Mouse (Mus musculus): ENCODE data around the gene Gm21887. TPM values are rescaled to one million over a fixed set of nuclear protein-coding genes. Genes with fewer than 3 reads are reported as not detected.
"Not testable (repeated sequence)": the region's sequence is repeated elsewhere in the genome, so short reads cannot be mapped to it uniquely, and the experiment has no call there.

The Gm21887 gene
- 10 to 100 TPM; 17.8 to 49.6 (median 29.3) TPM for total RNA-seq (2022)

DNA sequence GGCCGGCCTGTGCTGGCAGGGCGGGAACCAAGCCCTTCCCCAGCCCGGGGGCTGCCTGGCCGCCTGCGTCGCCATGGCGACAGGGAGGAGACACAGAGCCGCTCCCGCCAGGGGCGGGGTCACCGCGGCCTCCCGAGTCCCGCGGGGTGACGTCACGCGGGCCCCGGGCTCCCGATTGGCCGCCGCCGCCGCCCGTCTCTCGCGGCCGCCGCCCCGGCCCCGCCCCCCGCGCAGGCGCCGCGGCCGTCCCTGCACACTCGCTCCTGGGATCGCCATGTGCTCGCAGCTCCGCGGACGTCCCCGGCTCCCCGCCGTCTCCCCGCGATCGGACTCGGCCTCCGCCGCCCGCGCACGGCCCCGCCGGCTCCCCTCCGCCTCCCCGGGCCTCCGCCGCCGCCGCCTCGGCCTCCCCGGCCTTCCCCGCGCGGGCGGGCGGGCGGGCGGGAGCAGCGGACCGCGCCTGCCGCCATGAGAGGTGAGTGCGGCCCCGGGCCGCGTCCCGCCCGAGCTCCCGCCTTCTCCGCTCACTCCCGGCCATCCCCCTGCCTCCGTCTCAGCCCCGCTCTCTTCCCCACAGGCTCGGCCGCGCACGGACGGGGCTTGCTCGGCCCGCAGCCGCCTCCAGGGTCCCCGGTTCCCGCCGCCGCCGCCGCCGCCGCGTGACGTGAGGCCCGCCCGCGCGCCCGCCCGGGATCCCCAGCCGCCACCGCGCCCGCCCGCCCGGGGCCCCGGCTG is at the start of gene Gm21887:
Gene Gm21887, plus strand, starts transcription at position 644 of the 735 bp plus-strand sequence.
- DNase-seq (ENCODE audit: low spot score): peak; percentile 88

DNA sequence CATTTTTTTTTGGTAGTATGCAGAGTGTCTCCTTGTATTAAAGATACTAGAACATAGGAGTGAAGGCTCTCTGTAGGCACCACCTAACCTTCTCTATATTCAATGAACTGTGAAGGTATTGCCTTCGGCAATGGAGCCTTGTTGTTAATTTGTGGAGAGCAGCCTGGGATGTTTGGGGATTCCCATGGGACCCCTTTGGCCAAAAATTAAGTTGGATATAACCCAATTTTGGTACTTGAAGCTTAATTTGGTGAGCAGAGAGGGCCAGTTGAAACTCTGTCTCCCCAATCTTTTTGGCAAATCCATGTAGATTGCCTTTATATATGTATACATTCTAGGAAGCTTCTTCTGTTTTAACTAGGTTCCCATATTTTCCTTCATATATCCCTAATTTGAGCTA is 40.1 kb upstream of the Gm21887 start:
- DNase-seq (ENCODE audit: low spot score): no peak

DNA sequence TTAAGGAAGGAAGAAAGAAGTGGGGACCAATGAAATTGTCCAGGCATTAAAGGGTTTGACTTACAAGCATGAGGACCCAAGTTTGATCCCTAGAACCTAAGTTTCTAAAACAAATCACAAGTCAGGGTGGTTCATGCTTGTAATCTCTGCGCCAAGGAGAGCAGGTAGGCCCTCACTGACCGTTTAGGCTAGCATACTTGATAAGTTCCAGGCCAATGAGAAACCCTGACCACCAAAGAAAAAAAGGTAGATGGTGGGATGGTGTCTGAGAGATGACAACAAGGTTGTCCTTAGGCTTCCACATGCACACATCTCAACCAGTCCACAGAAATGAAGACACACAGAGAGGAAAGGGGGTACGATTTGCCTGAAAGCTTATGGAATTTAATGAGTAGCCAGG is 39.7 kb upstream of the Gm21887 start:
- not testable (repeated sequence) for DNase-seq (ENCODE audit: low spot score)

DNA sequence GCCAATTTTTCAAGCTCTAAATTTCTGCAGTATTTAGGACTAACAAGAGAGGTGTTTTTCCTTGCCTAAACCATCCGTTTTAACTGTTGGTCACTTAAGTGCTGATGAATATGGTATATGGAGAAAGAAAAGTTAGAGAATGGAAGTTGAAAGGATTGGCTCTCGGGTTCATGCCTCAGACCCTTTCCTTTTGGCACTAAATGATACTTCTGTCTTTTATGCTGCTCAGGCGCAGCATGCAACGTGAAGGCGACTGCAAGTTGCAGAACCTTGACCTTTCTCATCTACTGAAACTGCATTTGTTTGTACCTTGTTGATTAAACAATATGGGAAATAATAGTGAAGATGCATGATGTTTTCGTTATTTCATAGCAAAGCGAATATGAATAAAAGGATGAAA is 38.9 kb upstream of the Gm21887 start:
- not testable (repeated sequence) for DNase-seq (ENCODE audit: low spot score)

- not testable (repeated sequence) for DNase-seq (ENCODE audit: low spot score)
Measured at GRCm38 (mm10) chrX:169971562-169971961, 37.9 kb upstream of the Gm21887 start.

DNA sequence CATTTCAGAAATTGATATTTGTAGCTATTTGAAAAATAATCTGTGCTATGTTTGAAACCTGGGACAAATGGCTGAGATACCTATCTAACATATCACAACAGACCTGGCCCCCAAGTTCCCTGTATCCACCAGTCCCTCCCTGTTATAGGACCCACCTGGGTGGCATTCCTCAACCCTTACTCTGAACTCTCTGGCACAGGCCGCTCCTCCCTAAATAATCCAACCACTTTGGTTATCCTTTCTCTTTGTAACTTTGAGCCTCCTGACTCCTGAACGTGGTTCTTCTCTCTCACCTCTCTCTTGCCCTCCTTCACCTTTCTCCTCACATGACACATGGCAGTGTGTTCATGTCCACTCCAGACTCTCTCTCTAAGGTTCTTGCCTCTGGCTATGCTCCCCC is 37.3 kb upstream of the Gm21887 start:
- DNase-seq (ENCODE audit: low spot score): peak; percentile 1

DNA sequence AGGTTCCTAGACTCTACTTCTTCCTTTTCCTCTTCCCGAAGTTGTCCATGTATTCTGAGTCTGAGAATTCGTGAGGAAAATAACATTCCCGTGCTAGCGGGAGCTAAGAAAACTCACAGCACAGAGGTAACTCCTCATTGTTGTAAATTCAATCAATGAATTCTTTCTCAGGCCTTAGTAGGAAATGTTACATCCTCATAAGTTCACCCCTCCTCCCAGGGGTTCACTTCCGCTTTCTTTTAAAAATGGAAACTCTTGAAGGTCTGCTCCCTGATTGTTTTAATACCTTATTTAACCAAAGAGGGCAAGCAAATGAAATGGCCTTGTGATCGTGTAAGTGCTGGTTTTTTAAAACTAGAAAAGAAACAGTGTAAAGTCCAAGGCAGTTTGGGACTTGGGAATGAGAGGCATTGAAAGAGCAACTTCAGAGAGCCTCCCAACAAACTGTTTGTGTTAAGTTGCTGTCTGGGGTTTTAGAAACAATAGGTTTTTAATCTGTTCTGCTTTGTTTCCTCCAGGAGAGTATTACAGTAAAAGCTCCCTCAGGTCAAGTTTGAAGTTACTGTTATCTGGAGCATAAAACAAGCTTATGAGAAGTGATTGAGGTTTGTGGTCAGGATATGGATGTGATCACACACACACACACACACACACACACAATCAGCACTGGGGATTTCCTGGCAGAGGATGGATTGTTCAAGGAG is 36.5 kb upstream of the Gm21887 start:
- peak; percentile 74 for DNase-seq (ENCODE audit: low spot score)

DNA sequence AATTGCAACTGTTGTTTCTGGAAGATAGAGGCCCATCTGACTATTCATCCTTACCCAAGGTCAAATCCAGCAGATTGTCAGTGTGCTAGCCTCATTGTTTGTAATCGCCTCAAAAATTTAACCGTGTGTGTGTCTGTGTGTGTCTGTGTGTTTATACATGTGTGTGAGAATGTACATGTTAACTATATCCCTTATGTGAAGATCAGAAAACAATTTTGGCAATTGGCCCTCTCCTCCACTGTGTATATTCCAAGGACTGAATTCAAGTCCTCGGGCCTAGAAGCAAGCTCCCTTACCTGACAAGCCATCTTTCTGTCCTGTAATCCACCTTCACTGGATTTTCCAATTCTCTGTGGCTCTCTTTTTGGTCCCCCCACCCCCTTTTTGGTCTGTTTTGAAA is 35.7 kb upstream of the Gm21887 start:
- DNase-seq (ENCODE audit: low spot score): peak; percentile 18

DNA sequence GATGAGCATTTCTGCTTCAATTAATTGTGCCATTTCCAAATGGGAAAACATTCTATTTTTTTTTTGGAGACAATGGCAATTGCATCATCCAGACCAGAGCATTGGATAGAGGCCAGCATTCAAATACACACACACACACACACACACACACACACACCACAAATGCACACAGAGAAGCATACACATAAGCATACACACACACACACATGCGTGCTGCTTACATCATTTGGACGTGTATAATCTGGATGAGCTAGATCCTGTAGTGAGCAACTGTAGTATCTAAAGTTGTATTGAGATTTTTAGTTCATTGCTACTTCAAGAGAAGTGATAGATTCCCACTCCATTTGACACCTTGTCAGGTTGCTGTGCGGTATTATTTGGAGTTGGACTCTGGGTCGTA is 35.0 kb upstream of the Gm21887 start:
- peak; percentile 42 for DNase-seq (ENCODE audit: low spot score)

DNA sequence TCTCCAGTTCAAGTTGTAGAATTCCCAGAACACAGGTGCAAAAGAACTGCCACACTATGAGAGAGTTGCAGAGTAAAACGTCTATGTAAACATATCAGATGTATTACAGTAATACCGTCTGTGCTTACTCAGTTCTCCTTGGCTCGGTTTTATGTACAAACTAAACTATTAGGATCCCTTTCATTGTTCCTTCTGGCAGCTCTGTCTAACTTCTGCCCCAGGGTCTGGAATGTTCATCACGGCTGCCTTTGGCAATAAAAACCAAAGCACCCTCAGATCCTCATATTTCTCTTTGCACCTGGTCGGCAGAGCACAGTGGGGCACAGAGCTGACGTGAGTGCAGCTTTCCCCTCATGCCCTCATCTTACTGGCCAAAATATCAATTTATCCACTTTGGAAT is 34.5 kb upstream of the Gm21887 start:
- DNase-seq (ENCODE audit: low spot score): peak; percentile 46

GRCm38 (mm10) chrX:169975681-169976131 is 33.8 kb upstream of the Gm21887 start:
- peak; percentile 83 for DNase-seq (ENCODE audit: low spot score)

- peak; percentile 11 for DNase-seq (ENCODE audit: low spot score)
Measured at GRCm38 (mm10) chrX:169976340-169976739, 33.1 kb upstream of the Gm21887 start.

- not testable (repeated sequence) for DNase-seq (ENCODE audit: low spot score)
Measured at GRCm38 (mm10) chrX:169977856-169978435, 31.5 kb upstream of the Gm21887 start.

DNA sequence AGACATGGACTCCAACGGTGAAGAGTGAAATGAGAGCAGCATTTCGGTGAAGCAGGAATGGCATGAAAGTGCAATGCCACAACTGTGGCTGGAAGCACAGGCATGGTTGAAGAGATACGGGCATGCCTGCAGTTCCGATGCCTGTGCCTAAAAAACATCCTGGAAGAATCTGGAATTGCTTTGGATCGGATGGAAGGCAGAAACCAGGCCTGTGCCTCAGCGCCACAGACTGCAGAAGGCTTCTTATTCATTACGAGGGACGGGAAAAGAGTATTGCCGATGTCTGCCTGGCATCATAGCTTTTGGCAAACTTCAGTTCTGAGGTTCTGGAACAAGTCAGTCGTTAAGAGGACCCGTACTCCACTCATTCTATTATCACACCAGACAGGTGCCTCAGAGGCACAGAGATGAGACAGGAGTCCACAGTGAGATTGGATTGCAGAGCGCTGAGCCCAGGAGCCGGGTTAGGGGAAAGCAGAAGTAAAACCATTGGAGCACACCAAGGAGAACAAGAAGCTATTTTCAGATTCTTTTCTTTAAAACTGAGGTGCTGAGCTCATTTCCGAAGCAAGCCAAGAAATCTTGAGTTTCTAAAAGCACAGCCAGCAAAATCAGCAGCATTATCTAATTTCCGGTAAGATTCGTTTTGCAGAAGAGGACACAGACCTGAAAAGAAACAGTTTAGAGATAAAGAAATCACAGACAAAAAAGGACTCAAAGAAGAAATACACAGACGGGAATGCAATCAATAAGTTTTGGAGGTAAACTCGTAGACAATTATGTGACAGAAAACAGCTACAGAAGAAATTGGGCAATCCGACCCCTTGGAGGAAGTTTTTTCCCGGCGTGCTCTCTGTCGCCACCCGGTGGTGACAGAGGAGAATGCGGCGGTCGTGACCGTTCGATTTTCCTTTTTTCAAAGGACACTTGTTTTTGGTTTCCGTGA is 30.8 kb upstream of the Gm21887 start:
- DNase-seq (ENCODE audit: low spot score): peak; percentile 92

GRCm38 (mm10) chrX:169979461-169980202 is 29.8 kb upstream of the Gm21887 start:
- DNase-seq (ENCODE audit: low spot score): not testable (repeated sequence)

- DNase-seq (ENCODE audit: low spot score): not testable (repeated sequence)
Measured at GRCm38 (mm10) chrX:169980203-169980556, 29.3 kb upstream of the Gm21887 start.

DNA sequence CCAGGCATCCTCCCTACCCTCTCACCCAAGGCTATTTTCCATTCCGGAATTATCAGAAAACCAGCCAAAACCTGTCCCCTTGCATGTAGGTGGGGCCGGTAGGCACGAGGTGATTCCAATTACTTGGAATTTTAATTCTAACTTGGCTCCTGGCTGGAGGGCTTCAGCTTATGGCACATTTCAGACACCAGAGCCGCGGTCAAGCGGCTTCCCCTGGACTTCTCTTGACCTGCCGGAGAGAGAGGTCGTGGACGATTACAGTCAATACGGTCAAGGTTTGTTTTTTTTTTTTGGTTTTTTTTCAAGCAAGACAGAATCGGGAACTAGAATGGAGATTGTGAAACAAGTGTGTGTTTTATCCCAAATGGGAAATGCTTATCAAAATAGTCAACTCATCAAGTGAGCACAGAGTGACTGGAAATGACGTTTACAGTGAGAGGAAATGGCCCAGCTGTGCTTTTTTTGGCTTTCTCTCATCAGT is 28.6 kb upstream of the Gm21887 start:
- DNase-seq (ENCODE audit: low spot score): no peak

GRCm38 (mm10) chrX:169981761-169982181 is 27.7 kb upstream of the Gm21887 start:
- not testable (repeated sequence) for DNase-seq (ENCODE audit: low spot score)

DNA sequence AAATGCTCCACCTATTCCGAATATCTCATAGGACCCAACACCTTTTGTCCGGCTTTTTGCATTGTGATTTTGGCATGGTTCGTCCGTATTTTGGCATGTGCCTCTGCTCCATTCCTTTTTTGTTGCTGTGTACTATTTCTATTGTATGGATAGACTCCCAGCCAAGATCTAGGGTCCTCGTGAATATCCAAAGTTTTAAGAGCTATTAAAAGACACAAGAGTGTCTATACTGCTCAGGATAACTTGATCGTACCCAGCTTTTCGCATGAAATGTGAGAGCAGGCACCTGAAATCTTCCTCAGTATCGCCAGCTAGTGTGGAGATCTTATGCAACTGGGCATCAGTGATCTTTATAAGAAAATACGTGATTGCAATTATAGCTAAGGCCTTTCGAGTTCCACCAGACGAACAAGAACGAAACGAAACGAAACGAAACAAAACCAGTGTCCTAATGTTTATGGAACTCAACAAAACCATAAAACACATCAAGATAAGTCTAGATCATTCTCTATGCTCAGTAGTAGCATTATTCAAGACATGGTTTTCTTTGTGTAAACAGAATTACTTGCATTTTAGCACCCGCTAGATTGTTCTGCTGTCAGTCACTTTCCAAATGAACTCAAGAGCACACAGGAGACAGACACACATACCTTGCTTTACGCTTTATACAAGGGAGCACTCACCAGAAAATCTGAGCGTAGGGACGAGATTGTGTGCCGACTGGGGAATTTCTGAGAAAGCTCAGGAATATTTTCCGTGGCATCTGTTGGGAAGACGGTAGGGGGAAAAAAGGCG is 26.7 kb upstream of the Gm21887 start:
- DNase-seq (ENCODE audit: low spot score): not testable (repeated sequence)

Data from heart, adult 8-10 months (tissue).